Mouse (Mus musculus) C2C12 (cell line): Measurements from ENCODE around the gene Hmgb1. TPM values are rescaled to one million over a fixed set of nuclear protein-coding genes. Genes with fewer than 3 reads are reported as not detected.

Experiments used
- H3K27me3 ChIP-seq: one replicate; pipeline ENCODE4 v1.6.1; 2011; ENCODE audit not compliant: control insufficient read depth, insufficient read depth, insufficient read length
- H3K36me3 ChIP-seq: one replicate; pipeline ENCODE4 v1.6.1; 2011; ENCODE audit not compliant: control insufficient read depth, insufficient read depth
- H3K4me3 ChIP-seq: one replicate; pipeline ENCODE4 v1.5.1; 2011; ENCODE audit warnings: mild to moderate bottlenecking, control low read depth; ENCODE audit not compliant: poor library complexity, insufficient read depth, severe bottlenecking
- H3K79me2 ChIP-seq: one replicate; pipeline ENCODE4 v1.6.1; 2011; ENCODE audit not compliant: control insufficient read depth, insufficient read depth
- H3K79me3 ChIP-seq: one replicate; pipeline ENCODE4 v1.6.1; 2011; ENCODE audit warnings: low read depth, control low read depth
- H3ac ChIP-seq: one replicate; pipeline ENCODE3; 2011; ENCODE audit warnings: low read depth; ENCODE audit not compliant: control insufficient read depth, insufficient read length
- CEBPB ChIP-seq: IDR thresholded peaks from one replicate; pipeline ENCODE4 v1.6.1; 2011; ENCODE audit warnings: low read depth, mild to moderate bottlenecking, control low read depth, moderate library complexity
- CTCF ChIP-seq: IDR thresholded peaks from one replicate; pipeline ENCODE4 v1.5.1; 2011; ENCODE audit not compliant: control insufficient read depth, insufficient read depth, insufficient read length
- FOSL1 ChIP-seq: IDR thresholded peaks from one replicate; pipeline ENCODE4 v1.8.0; 2011; ENCODE audit warnings: mild to moderate bottlenecking, low read length; ENCODE audit not compliant: poor library complexity, insufficient read depth, severe bottlenecking
- MAX ChIP-seq: IDR thresholded peaks from one replicate; pipeline ENCODE4 v1.6.1; 2011; ENCODE audit warnings: mild to moderate bottlenecking, control low read depth
- MYOD1 ChIP-seq: IDR thresholded peaks from one replicate; pipeline ENCODE4 v1.6.1; 2011; ENCODE audit warnings: low read depth; ENCODE audit not compliant: control insufficient read depth, insufficient read length
- MYOG ChIP-seq: IDR thresholded peaks from one replicate; pipeline ENCODE4 v1.6.1; 2011; ENCODE audit not compliant: control insufficient read depth, insufficient read length; ENCODE audit errors: extremely low read depth
- USF1 ChIP-seq: IDR thresholded peaks from one replicate; pipeline ENCODE4 v1.6.1; 2011; ENCODE audit warnings: low read depth, mild to moderate bottlenecking, control low read depth, moderate library complexity
- polyA plus RNA-seq: library from polyadenylated mRNA; unstranded; fragments of >200 nt; fragmentation: generic; extraction: Trizol; gene quantifications from one replicate; pipeline ENCODE4 v1.2.1, GENCODE M21; 2012; ENCODE audit warnings: missing spikeins

Hmgb1 gene
- polyA plus RNA-seq, 1 experiment: 185 TPM

DNA sequence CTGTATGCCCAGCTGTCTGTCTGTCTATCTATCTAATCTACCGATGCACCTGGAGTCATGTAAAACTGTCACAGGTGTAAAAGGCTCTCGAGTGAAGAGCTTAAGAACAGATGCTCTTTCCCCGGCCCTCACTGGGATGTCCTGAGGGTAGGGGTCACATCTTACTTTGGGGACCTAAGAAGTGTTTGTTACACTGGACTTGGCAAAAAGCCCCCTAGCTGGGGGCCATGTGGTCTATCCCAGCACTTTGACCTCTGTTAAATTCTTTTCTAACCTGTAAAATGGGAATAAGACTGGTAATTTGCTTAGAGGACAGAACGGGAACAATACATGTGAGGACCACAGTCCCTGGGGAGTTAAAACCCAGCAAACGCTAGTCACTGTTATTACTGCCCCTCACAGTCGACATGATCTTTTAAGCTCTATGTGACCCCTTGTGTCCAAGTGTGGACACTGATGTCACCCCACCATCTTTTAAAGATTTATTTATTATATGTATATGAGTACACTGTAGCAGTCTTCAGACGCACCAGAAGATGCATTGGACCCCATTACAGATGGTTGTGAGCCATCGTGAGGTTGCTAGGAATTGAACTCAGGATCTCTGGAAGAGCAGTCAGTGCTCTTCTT, 80.1 kb downstream of the Hmgb1 start:
- H3K4me3 ChIP-seq: no peak overlapping the region
- no peaks in the 10 kb centered on the region for H3K36me3 ChIP-seq
- TF ChIP-seq CEBPB (no peak), MYOG (no peak), USF1 (no peak), FOSL1 (no peak), CTCF (no peak), MYOD1 (no peak), MAX (no peak)

DNA sequence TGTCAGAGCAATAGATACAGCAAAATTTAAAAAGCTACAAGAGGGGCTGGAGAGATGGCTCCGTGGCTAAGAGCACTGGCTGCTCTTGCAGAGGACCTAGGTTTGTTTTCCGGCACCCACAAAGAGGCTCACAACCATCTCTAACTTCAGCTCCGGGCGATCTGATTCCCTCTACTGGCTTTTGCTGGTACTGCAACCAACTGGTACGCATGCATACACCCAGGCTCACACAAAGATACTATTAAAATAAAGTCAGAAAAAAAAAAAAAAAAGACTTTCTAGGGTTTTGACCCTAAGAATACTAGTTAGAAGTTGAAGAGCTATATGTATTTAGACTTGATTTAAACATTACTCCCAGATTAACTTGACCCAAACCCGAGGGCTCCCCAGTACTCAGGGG, 82.4 kb downstream of the Hmgb1 start:
- Histone ChIP-seq H3K27me3 (peaks cover 7% of the 10 kb centered on the region), H3K36me3 (no peaks in the 10 kb centered on the region), H3K4me3 (no peak overlapping the region), H3K79me3 (no peaks in the 10 kb centered on the region), H3K79me2 (no peaks in the 10 kb centered on the region), H3ac (no peak overlapping the region)
- no peak for TF ChIP-seq USF1
- no peak for TF ChIP-seq CTCF
- no peak for TF ChIP-seq MYOG
- no peak for TF ChIP-seq MYOD1
- no peak for TF ChIP-seq FOSL1

More for the DNA sequence above, 80.1 kb downstream of the Hmgb1 start:
- no peaks in the 10 kb centered on the region for H3K79me2 ChIP-seq
- peaks cover 4% of the 10 kb centered on the region for H3K27me3 ChIP-seq
- H3ac ChIP-seq: no peak overlapping the region
- H3K79me3 ChIP-seq: no peaks in the 10 kb centered on the region

DNA sequence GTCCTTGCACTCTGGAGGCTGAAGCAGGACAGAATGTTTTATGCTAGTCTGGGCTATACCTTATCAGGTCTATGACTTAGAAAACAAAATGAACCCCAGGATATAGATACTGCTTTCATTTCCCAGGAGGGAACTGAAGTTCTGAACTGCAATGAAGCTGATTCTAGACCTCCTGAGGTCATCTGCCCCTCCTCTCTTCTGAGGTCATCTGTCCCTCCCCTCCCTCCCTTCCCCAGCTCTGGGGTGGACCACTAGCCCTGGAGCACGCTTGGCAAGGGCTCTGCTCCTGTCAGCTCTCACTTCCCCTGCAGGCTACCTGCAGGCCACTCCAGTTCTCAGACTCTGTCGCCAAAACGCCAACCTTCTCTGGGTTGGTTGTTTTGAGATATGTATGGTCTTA, 84.2 kb downstream of the Hmgb1 start:
- no peak for TF ChIP-seq USF1
- TF ChIP-seq CEBPB: no peak
- no peak for TF ChIP-seq CTCF
- no peaks in the 10 kb centered on the region for H3K79me3 ChIP-seq

DNA sequence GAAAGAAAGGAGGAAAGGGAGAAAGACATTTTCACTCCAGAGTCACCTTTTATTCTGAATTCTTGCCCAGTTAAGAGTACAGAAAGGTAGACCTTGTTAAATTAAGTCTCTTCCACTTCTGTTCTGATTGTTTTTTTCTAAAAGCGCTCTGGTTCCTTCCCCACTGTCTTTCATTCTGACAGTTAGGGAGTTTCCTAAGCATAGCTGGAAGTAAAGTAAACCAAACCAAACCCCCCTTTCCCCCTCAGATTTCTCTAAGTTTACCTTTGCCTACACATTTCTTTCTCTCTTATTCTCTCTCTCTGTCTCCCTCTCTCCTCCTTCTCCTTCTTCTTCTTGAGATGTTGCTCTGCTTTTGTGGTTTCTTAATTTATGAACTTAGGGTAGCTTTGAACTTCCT, 85.3 kb downstream of the Hmgb1 start:
- H3K4me3 ChIP-seq: no peak overlapping the region
- no peaks in the 10 kb centered on the region for H3K79me3 ChIP-seq
- TF ChIP-seq CEBPB (no peak), MAX (no peak), FOSL1 (no peak), MYOG (no peak), CTCF (no peak), MYOD1 (no peak), USF1 (no peak)
- peaks cover 21% of the 10 kb centered on the region for H3K27me3 ChIP-seq
- no peak overlapping the region for H3ac ChIP-seq
- H3K79me2 ChIP-seq: no peaks in the 10 kb centered on the region
- no peaks in the 10 kb centered on the region for H3K36me3 ChIP-seq

More for the DNA sequence above, 84.2 kb downstream of the Hmgb1 start:
- Histone ChIP-seq H3ac (no peak overlapping the region), H3K79me2 (no peaks in the 10 kb centered on the region), H3K4me3 (no peak overlapping the region), H3K36me3 (no peaks in the 10 kb centered on the region), H3K27me3 (peaks cover 13% of the 10 kb centered on the region)

DNA sequence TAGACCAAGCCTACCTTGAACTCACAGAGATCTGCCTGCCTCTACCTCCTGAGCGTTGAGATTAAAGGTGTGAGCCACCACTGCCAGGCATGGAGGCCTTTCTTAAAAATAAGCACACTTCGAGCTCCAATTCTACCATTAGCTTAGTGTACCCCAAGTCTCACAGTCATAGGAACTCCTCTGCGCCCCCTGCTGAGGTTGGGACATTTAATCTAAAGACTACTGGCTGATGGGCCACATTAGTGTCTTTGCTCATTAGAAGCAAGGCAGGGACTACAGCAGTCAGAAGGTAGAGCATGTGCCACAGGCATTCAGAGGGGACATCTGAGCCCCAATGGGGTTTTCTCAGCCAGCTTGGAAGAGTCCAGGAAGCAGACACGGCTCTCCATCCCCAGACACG, 86.4 kb downstream of the Hmgb1 start:
- no peaks in the 10 kb centered on the region for H3K79me3 ChIP-seq
- no peak for TF ChIP-seq CTCF
- no peak for TF ChIP-seq USF1
- no peak for TF ChIP-seq MYOG

DNA sequence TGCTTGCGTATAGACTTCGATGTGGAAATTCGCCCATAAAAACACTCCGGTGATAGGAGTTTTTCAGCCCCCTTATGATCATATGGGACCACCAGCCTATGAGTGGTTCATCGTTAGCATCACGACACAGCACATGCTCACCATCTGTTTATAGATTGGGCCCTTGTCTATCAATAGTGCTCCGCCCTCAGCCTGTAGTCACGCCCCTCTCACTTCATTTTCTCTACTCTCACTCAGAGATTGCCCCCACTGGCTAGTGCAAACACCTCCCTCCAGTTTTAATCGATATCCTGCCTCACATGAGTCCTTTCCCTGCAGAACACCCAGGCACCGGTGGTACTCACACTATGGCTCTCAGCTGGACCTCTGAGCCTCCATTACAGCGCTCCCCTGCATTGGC, 88.0 kb downstream of the Hmgb1 start:
- peaks cover 25% of the 10 kb centered on the region for H3K27me3 ChIP-seq
- no peak for TF ChIP-seq MYOD1
- TF ChIP-seq MYOG: no peak
- no peak for TF ChIP-seq FOSL1
- no peak for TF ChIP-seq MAX
- TF ChIP-seq CEBPB: no peak
- no peak for TF ChIP-seq USF1
- TF ChIP-seq CTCF: no peak

More for the DNA sequence above, 86.4 kb downstream of the Hmgb1 start:
- Histone ChIP-seq H3K79me2 (no peaks in the 10 kb centered on the region), H3K36me3 (no peaks in the 10 kb centered on the region), H3ac (no peak overlapping the region), H3K4me3 (no peak overlapping the region), H3K27me3 (peaks cover 25% of the 10 kb centered on the region)

More for the DNA sequence above, 88.0 kb downstream of the Hmgb1 start:
- Histone ChIP-seq H3K79me3 (no peaks in the 10 kb centered on the region), H3ac (no peak overlapping the region), H3K4me3 (no peak overlapping the region), H3K79me2 (no peaks in the 10 kb centered on the region), H3K36me3 (no peaks in the 10 kb centered on the region)
